Mouse (Mus musculus) bone marrow macrophage, adult 2 months (primary cell): ENCODE measurements around the gene Sh3bgr.

Experiments used
- CTCF ChIP-seq: IDR thresholded peaks from 2 replicates; pipeline ENCODE4 v1.5.1; 2012; ENCODE audit warnings: low read depth, mild to moderate bottlenecking, low read length, moderate library complexity
- POLR2A ChIP-seq: IDR thresholded peaks from 2 replicates; pipeline ENCODE4 v1.6.1; 2012; ENCODE audit warnings: mild to moderate bottlenecking, low read depth, low read length, borderline replicate concordance

DNA sequence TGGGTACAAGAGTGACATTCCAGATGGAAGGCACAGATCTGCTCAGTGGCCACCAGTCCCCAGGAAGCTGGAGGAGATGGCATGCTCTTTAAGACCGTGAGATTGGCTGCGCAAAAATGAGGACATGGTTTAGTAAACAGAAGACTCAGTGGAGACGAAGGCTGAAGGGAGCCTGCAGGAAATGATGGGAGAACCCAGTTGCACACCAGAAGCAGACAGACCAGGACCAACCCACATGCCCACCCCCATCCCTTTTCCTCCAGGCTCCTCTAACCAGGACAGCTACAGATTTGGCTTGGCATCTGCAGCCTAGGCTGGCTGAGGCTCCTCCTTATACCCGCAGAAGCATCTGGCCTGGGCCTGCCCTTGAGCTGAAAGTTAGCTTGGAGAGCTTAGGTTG, 38.9 kb upstream of the Sh3bgr start:
- TF ChIP-seq POLR2A (no peak), CTCF (no peak)
